Mouse (Mus musculus): ENCODE results near the gene Bahcc1.

The Bahcc1 gene

GRCm38 (mm10) chr11:120232230-120233097, at the start of gene Bahcc1:
Gene Bahcc1, plus strand, starts transcription at chr11:120232947.
- DNase-seq = peak; percentile 96

- no peak for DNase-seq
Observed at GRCm38 (mm10) chr11:120183180-120183579, 49.6 kb upstream of the Bahcc1 start.

- no peak for DNase-seq
Observed at GRCm38 (mm10) chr11:120183708-120184107, 49.0 kb upstream of the Bahcc1 start.

- DNase-seq = no peak
Observed at GRCm38 (mm10) chr11:120184371-120185315, 48.1 kb upstream of the Bahcc1 start.

- DNase-seq = no peak
Observed at GRCm38 (mm10) chr11:120185316-120186141, 47.2 kb upstream of the Bahcc1 start.

- DNase-seq = no peak
Observed at GRCm38 (mm10) chr11:120186145-120186740, 46.5 kb upstream of the Bahcc1 start.

- no peak for DNase-seq
Observed at GRCm38 (mm10) chr11:120186821-120187235, 45.9 kb upstream of the Bahcc1 start.

- DNase-seq = no peak
Observed at GRCm38 (mm10) chr11:120187236-120188101, 45.3 kb upstream of the Bahcc1 start.

GRCm38 (mm10) chr11:120188102-120188480, 44.7 kb upstream of the Bahcc1 start:
- DNase-seq = peak; percentile 48

- peak; percentile 62 for DNase-seq
Observed at GRCm38 (mm10) chr11:120188481-120189441, 44.0 kb upstream of the Bahcc1 start.

GRCm38 (mm10) chr11:120189459-120190312, 43.1 kb upstream of the Bahcc1 start:
- peak; percentile 98 for DNase-seq

GRCm38 (mm10) chr11:120190526-120191412, 42.0 kb upstream of the Bahcc1 start:
- DNase-seq = no peak

- DNase-seq = no peak
Observed at GRCm38 (mm10) chr11:120198831-120199230, 33.9 kb upstream of the Bahcc1 start.

- no peak for DNase-seq
Observed at GRCm38 (mm10) chr11:120199766-120200165, 33.0 kb upstream of the Bahcc1 start.

- DNase-seq = no peak
Observed at GRCm38 (mm10) chr11:120200621-120201020, 32.1 kb upstream of the Bahcc1 start.

GRCm38 (mm10) chr11:120204200-120204599, 28.5 kb upstream of the Bahcc1 start:
- no peak for DNase-seq

GRCm38 (mm10) chr11:120206069-120206668, 26.6 kb upstream of the Bahcc1 start:
- no peak for DNase-seq
